Mouse (Mus musculus) lung, postnatal 14 days (tissue): ENCODE results near the gene 1700020N15Rik.
"Not testable (repeated sequence)": the region's sequence is repeated elsewhere in the genome, so short reads cannot be mapped to it uniquely, and the experiment has no call there.

Experiments
- DNase-seq: peaks from one replicate; pipeline ENCODE4 v3.0.0; 2021

The 1700020N15Rik gene

GRCm38 (mm10) chrX:69945000-69945399 is at the start of gene 1700020N15Rik:
TSS of gene 1700020N15Rik (plus strand) at chrX:69945300.
- DNase-seq = not testable (repeated sequence)

GRCm38 (mm10) chrX:69976790-69977579 is 31.9 kb downstream of the 1700020N15Rik start:
- no peak for DNase-seq
